Mouse (Mus musculus) brain, adult 2 months (tissue): ENCODE measurements at regions not wholly inside any gene's neighbourhood (a gene's known extent, or its start where the extent isn't known, plus 50 kb on each side); places are given as distances from the start of the nearest gene placed in this dataset.

Source experiments
- DNase-seq: peaks from one replicate; pipeline ENCODE4 v3.0.0; 2011; ENCODE audit warnings: low read depth, low spot score

- no peak for DNase-seq
Observed at GRCm38 (mm10) chr15:36380461-36381227, 626.9 kb downstream of the Zfp706 start.

- no peak for DNase-seq
Observed at GRCm38 (mm10) chr15:36378640-36379039, 628.9 kb downstream of the Zfp706 start.

GRCm38 (mm10) chr15:36376551-36376950 lies 631.0 kb downstream of the Zfp706 start:
- DNase-seq, result no peak

- DNase-seq, result no peak
Observed at GRCm38 (mm10) chr15:36375549-36375885, 632.1 kb downstream of the Zfp706 start.

GRCm38 (mm10) chr15:36374732-36375548 lies 632.6 kb downstream of the Zfp706 start:
- DNase-seq, result peak; percentile 96

GRCm38 (mm10) chr15:36373900-36374611 lies 633.5 kb downstream of the Zfp706 start:
- DNase-seq, result no peak

- peak; percentile 64 for DNase-seq
Observed at GRCm38 (mm10) chr15:36373481-36373880, 634.1 kb downstream of the Zfp706 start.

- DNase-seq, result no peak
Observed at GRCm38 (mm10) chr15:36371382-36371781, 636.2 kb downstream of the Zfp706 start.

- DNase-seq, result no peak
Observed at GRCm38 (mm10) chr15:36370906-36371305, 636.7 kb downstream of the Zfp706 start.

- DNase-seq, result no peak
Observed at GRCm38 (mm10) chr15:36367296-36367695, 640.3 kb downstream of the Zfp706 start.

GRCm38 (mm10) chr15:36364757-36365156 lies 642.8 kb downstream of the Zfp706 start:
- DNase-seq, result no peak

- peak; percentile 66 for DNase-seq
Observed at GRCm38 (mm10) chr15:36364062-36364461, 643.5 kb downstream of the Zfp706 start.

- no peak for DNase-seq
Observed at GRCm38 (mm10) chr15:36362911-36363565, 644.5 kb downstream of the Zfp706 start.

- DNase-seq, result no peak
Observed at GRCm38 (mm10) chr15:36361522-36362148, 645.9 kb downstream of the Zfp706 start.

- DNase-seq, result no peak
Observed at GRCm38 (mm10) chr15:36360694-36361521, 646.7 kb downstream of the Zfp706 start.

- no peak for DNase-seq
Observed at GRCm38 (mm10) chr15:36355851-36356250, 651.7 kb downstream of the Zfp706 start.

GRCm38 (mm10) chr15:36354545-36354944 lies 653.0 kb downstream of the Zfp706 start:
- DNase-seq, result no peak

GRCm38 (mm10) chr15:36353793-36354192 lies 653.8 kb downstream of the Zfp706 start:
- DNase-seq, result no peak

GRCm38 (mm10) chr15:36352929-36353328 lies 654.6 kb downstream of the Zfp706 start:
- DNase-seq, result no peak

- DNase-seq, result no peak
Observed at GRCm38 (mm10) chr15:36351693-36352092, 655.9 kb downstream of the Zfp706 start.
